Mouse (Mus musculus) kidney, adult 2 months (tissue): ENCODE measurements at regions not wholly inside any gene's neighbourhood (a gene's known extent, or its start where the extent isn't known, plus 50 kb on each side); places are given as distances from the start of the nearest gene placed in this dataset.

Experiments
- DNase-seq: peaks from one replicate; pipeline ENCODE4 v3.0.0; 2021
- H3K27ac ChIP-seq: fragments of 200-500 bp; 2 replicates; pipeline ENCODE4 v1.5.1; 2012; ENCODE audit warnings: low read depth, low read length, control low read depth, inconsistent platforms; ENCODE audit not compliant: insufficient read depth
- H3K27me3 ChIP-seq: fragments of 200-500 bp; replicated peaks from 2 replicates; pipeline ENCODE4 v1.6.1; 2012; ENCODE audit warnings: mild to moderate bottlenecking, moderate library complexity, low read length, inconsistent platforms; ENCODE audit not compliant: control insufficient read depth, insufficient read depth
- H3K36me3 ChIP-seq: fragments of 200-500 bp; 2 replicates; pipeline ENCODE4 v1.6.1; 2012; ENCODE audit warnings: mild to moderate bottlenecking, moderate library complexity, low read length, inconsistent platforms; ENCODE audit not compliant: control insufficient read depth, insufficient read depth
- H3K4me1 ChIP-seq: fragments of 200-500 bp; 2 replicates; pipeline ENCODE4 v1.6.1; 2011; ENCODE audit warnings: low read length; ENCODE audit not compliant: control insufficient read depth, insufficient read depth
- H3K4me3 ChIP-seq: fragments of 200-500 bp; 2 replicates; pipeline ENCODE4 v1.5.1; 2011; ENCODE audit warnings: mild to moderate bottlenecking, low read depth, low read length, control low read depth; ENCODE audit not compliant: insufficient read depth
- CTCF ChIP-seq: fragments of 200-500 bp; conservative IDR thresholded peaks from 2 replicates; pipeline ENCODE4 v1.5.1; 2011; ENCODE audit warnings: low read depth, mild to moderate bottlenecking, control low read depth, low read length, moderate library complexity, mixed read lengths; ENCODE audit not compliant: insufficient read depth, insufficient read length
- POLR2A ChIP-seq: fragments of 200-500 bp; IDR thresholded peaks from one replicate; pipeline ENCODE4 v1.6.1; 2011; ENCODE audit warnings: low read depth, low read length, control low read depth
- WGBS: fragments of 180-500 bp; shearing (Covaris S2); methylation state at CpG from one replicate; pipeline ENCODE4 v1.1.7; 2018; 5-methylcytosine and 5-hydroxymethylcytosine counted together

DNA sequence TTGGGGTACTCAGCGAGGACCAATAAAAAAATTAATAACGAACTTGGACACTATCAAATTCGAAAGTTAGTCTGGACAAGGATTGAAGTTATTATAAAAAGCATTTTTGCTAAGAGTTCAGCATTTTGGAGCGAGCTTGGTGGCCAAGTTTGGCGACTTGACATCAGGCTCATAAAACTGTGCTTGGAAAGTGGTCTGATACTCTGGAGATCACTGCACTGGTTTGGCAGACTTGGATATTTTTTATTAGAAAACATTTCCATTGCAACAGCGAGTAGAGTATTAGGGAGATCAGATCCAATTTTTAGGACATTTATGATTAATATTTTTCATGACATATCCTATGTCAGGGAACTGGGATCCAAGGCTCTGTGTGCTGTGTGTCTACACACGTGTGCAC is 153.7 kb upstream of the Intu start:
- Histone ChIP-seq H3K4me1 (no peaks in the 10 kb centered on the region), H3K36me3 (no peaks in the 10 kb centered on the region), H3K27me3 (no peaks in the 10 kb centered on the region), H3K27ac (no peak overlapping the region), H3K4me3 (no peak overlapping the region)
- WGBS, result 71% methylated on average over 7 of the region's 7 CpGs
- TF ChIP-seq CTCF, result no peak
- TF ChIP-seq POLR2A, result no peak
- DNase-seq, result peak; percentile 2

DNA sequence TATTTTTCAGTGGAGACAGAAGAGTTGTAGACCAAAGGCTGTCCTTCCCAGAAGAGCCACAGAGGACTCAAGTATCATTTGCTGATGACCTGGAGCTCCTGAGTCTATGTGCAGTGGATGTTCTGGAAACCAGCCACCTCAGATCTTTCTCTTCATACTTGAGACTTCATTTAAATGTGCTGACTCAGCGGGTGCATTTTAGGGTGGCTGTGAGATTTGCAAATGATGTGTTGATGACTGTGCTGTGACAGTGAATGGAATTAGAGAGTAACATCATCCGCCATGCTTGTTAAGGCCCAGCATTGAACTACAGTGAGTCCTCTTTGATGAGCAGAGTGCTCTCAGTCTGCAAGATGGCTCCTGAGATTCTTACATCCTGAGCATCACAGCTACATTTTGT is 152.0 kb upstream of the Intu start:
- DNase-seq, result no peak
- Histone ChIP-seq H3K4me1 (no peaks in the 10 kb centered on the region), H3K36me3 (no peaks in the 10 kb centered on the region), H3K27me3 (no peaks in the 10 kb centered on the region), H3K4me3 (no peak overlapping the region), H3K27ac (no peak overlapping the region)
- TF ChIP-seq POLR2A (no peak), CTCF (no peak)
- WGBS, result 96% methylated on average over 2 of the region's 2 CpGs

DNA sequence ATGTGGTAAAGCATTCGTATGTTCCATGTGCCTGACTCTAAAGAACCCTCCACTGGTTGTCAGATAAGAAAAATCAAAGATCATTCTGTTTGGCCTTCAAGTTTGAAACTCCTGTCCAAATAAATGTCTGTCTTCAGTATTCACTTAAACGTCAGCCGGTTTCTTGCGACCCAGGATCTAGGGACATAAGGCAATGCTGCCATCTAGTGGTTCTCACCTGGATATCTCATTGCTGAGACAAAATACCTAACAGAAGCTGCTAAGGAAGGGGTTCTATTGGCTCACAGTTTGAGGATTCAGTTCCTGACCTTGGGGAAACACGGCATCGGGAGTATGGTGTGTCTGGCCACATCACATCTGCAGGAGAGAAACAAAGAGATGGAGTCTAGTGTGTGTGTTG is 139.5 kb upstream of the Intu start:
- no peak overlapping the region for H3K27ac ChIP-seq
- no peaks in the 10 kb centered on the region for H3K27me3 ChIP-seq
- H3K36me3 ChIP-seq, result no peaks in the 10 kb centered on the region
- no peak overlapping the region for H3K4me3 ChIP-seq
- peak; percentile 72 for TF ChIP-seq CTCF
- no peak for TF ChIP-seq POLR2A
- WGBS, result 34% methylated on average over 6 of the region's 6 CpGs
- H3K4me1 ChIP-seq, result no peaks in the 10 kb centered on the region
- peak; percentile 66 for DNase-seq

DNA sequence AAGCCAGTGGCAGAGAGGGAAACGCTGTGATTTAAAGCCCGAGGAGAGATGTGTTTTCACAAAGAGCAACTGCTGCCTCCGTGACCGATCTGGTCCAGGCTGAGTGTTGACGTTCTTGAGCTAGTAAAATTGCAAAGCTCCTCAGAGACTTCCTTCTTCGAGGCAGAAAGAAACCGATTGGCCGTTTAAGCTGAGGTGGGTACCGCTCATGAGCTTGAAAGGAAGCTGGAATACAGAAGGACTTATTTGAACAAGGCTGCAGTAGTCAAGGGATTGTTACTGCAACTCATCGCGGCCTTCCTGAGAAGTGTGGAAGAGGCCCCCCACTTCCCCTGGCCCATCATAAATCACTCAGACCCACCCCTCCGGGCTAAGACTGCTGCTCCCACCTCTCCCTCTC is 132.9 kb upstream of the Intu start:
- Histone ChIP-seq H3K27ac (no peak overlapping the region), H3K36me3 (no peaks in the 10 kb centered on the region), H3K4me1 (no peaks in the 10 kb centered on the region), H3K27me3 (no peaks in the 10 kb centered on the region), H3K4me3 (no peak overlapping the region)
- DNase-seq, result peak; percentile 9
- TF ChIP-seq CTCF, result no peak
- TF ChIP-seq POLR2A, result no peak
- WGBS, result 13% methylated on average over 12 of the region's 12 CpGs

DNA sequence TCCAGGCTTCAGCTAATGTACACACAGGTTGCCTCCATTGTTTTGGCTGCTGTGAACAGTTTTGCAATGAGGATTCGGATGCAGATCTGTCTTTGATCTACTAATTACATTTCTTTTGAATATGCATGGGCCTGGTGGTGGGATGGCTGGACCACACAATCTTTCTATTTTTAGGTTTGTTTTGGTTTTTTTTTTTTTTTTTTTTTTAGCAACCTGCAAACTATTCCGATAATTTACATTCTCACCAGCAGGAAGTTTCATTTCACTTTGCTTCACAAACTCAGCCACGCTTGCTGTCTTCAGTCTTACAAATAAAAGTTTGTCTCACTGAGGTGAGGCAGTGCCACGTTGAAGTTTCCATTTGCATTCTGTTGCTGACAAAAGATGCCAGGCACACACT is 127.7 kb upstream of the Intu start:
- WGBS, result 87% methylated on average over 4 of the region's 4 CpGs
- H3K4me1 ChIP-seq, result no peaks in the 10 kb centered on the region
- TF ChIP-seq CTCF (no peak), POLR2A (no peak)

DNA sequence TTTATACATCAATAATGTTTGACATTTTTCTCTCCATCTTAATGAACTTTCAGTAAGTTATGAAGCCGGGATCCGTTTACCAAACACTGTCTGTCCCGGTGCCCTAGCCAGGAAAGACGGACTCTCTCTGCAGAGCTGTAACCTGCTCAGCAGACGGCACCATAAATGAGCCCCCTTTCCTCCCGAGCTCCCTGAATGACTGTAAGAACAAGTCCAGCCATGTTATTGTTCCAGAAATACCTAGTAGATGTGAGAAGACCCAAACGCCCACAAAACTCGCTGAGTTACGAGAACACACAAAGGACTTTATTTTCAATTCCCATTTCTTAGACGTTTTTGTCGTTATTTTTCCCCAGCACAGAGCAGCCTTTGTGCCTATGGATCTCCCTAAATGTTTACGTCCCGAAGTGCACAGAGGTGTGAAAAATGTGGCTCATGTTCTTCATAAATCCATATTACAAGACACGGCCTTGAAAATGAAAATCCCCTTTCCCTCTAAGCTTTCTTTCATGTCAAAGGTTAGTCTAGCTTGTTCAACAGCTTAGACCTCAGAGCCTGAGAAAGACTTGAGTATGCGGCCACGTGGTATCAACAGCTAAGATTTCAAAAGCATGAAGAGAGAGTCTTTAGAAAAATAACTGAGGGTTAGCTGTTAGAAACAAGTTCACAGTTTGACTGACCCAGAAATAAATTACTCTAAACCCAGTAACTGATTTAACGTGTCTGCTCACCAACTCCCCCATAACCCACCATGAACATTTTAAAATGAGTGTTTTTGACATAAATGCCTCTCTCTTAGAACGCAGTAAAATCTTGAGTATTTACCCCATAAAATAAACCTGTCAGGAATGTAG is 125.8 kb upstream of the Intu start:
- Histone ChIP-seq H3K36me3 (no peaks in the 10 kb centered on the region), H3K4me1 (no peaks in the 10 kb centered on the region), H3K27ac (no peak overlapping the region), H3K27me3 (no peaks in the 10 kb centered on the region), H3K4me3 (no peak overlapping the region)
- 52% methylated on average over 18 of the region's 18 CpGs for WGBS
- DNase-seq, result no peak
- TF ChIP-seq POLR2A, result no peak
- TF ChIP-seq CTCF, result no peak

More for the DNA sequence above, 127.7 kb upstream of the Intu start:
- H3K27ac ChIP-seq, result no peak overlapping the region
- no peaks in the 10 kb centered on the region for H3K27me3 ChIP-seq
- no peaks in the 10 kb centered on the region for H3K36me3 ChIP-seq
- H3K4me3 ChIP-seq, result no peak overlapping the region
- no peak for DNase-seq

DNA sequence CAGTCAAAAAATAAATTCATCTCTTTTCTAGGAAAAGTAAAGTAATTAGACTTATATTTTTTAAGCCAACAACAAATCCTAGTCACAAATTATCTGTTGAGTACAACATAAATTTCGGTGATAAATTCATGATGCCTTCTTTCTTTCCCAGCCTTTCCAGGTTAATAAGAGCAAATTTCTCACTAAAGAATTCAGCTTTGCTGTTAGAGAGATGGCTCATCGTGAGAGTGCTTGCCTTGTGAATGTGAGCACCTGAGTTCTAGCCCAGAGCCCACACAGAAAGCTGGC is 125.2 kb upstream of the Intu start:
- Histone ChIP-seq H3K36me3 (no peaks in the 10 kb centered on the region), H3K4me1 (no peaks in the 10 kb centered on the region), H3K4me3 (no peak overlapping the region), H3K27ac (no peak overlapping the region), H3K27me3 (no peaks in the 10 kb centered on the region)
- DNase-seq, result no peak
- WGBS, result 64% methylated on average over 2 of the region's 2 CpGs
- TF ChIP-seq CTCF (no peak), POLR2A (no peak)
